Mouse (Mus musculus) stomach, postnatal 0 days (tissue): Measurements from ENCODE around the gene Atp2a3. TPM values are rescaled to one million over a fixed set of nuclear protein-coding genes. Genes with fewer than 3 reads are reported as not detected.

Experiments
- ATAC-seq: fragments of 200-750 bp; cut with Nextera tagmentation; 2 replicates; pipeline ENCODE4 v1.8.0; 2017; ENCODE audit not compliant: low FRiP score, low TSS enrichment
- DNase-seq: peaks from one replicate; pipeline ENCODE4 v3.0.0-alpha.2; 2016; ENCODE audit warnings: low spot score
- H3K27ac ChIP-seq: fragments of 300-500 bp; sonication (generic); replicated peaks from 2 replicates; pipeline ENCODE4 v1.5.1; 2014; ENCODE audit warnings: mild to moderate bottlenecking, control low read depth
- H3K27me3 ChIP-seq: fragments of 300-500 bp; sonication (generic); 2 replicates; pipeline ENCODE4 v1.6.1; 2014; ENCODE audit warnings: low read length; ENCODE audit not compliant: control insufficient read depth, insufficient read depth
- H3K36me3 ChIP-seq: fragments of 300-500 bp; sonication (generic); 2 replicates; pipeline ENCODE4 v1.6.1; 2014; ENCODE audit warnings: low read length, mixed read lengths; ENCODE audit not compliant: control insufficient read depth, insufficient read depth
- H3K4me1 ChIP-seq: fragments of 300-500 bp; sonication (generic); replicated peaks from 2 replicates; pipeline ENCODE4 v1.6.1; 2014; ENCODE audit warnings: antibody characterized with exemption; ENCODE audit not compliant: control insufficient read depth, insufficient read depth
- H3K4me2 ChIP-seq: fragments of 300-500 bp; sonication (generic); replicated peaks from 2 replicates; pipeline ENCODE4 v1.6.1; 2014; ENCODE audit warnings: low read depth, mild to moderate bottlenecking, control low read depth, moderate library complexity
- H3K4me3 ChIP-seq: fragments of 300-500 bp; sonication (generic); 2 replicates; pipeline ENCODE4 v1.5.1; 2014; ENCODE audit warnings: low read depth, low read length, control low read depth
- H3K9ac ChIP-seq: fragments of 300-500 bp; sonication (generic); 2 replicates; pipeline ENCODE4 v1.6.1; 2014; ENCODE audit warnings: mild to moderate bottlenecking, low read length, control low read depth, mixed read lengths
- H3K9me3 ChIP-seq: fragments of 300-500 bp; sonication (generic); 2 replicates; pipeline ENCODE4 v1.6.1; 2016; ENCODE audit warnings: low read length; ENCODE audit not compliant: control insufficient read depth
- CTCF ChIP-seq: IDR thresholded peaks from 2 replicates; pipeline ENCODE4 v1.5.1; 2016; ENCODE audit warnings: antibody characterized with exemption, low read depth, mild to moderate bottlenecking, moderate library complexity
- EP300 ChIP-seq: optimal IDR thresholded peaks from 2 replicates; pipeline ENCODE3; 2016; ENCODE audit warnings: antibody characterized with exemption
- WGBS: fragments of 180-500 bp; shearing (Covaris S2); extraction: QIAGEN DNeasy Blood & Tissue Kit; methylation state at CpG from one replicate; pipeline ENCODE4 v1.1.7; 2014; 5-methylcytosine and 5-hydroxymethylcytosine counted together
- polyA plus RNA-seq: library from polyadenylated mRNA; unstranded; fragments of >200 nt; fragmentation: Nextera tagmentation; extraction: Ambion mirVana; gene quantifications from 2 replicates; pipeline ENCODE4 v1.2.1, GENCODE M21; 2015

The Atp2a3 gene
- polyA plus RNA-seq, 1 experiment from 2014 or later = 19.6 TPM

GRCm38 (mm10) chr11:72989044-72989443 lies 28.1 kb downstream of the Atp2a3 start:
- Histone ChIP-seq H3K9me3 (no peaks in the 10 kb centered on the region), H3K36me3 (no peaks in the 10 kb centered on the region), H3K4me1 (peaks cover 6% of the 10 kb centered on the region; the same call in 1 of the 2 replicates), H3K27me3 (no peaks in the 10 kb centered on the region), H3K4me3 (no peak overlapping the region), H3K4me2 (no peak overlapping the region), H3K9ac (no peak overlapping the region), H3K27ac (no peak overlapping the region)
- 73% methylated on average over 6 of the region's 6 CpGs for WGBS
- TF ChIP-seq CTCF (no peak), EP300 (no peak)
- DNase-seq = no peak
- peak; percentile 12; the same call in 1 of the 2 replicates for ATAC-seq

GRCm38 (mm10) chr11:72990688-72991087 lies 29.7 kb downstream of the Atp2a3 start:
- no peak overlapping the region for H3K4me2 ChIP-seq
- no peak overlapping the region for H3K27ac ChIP-seq
- ATAC-seq (no peak), DNase-seq (no peak)
- no peaks in the 10 kb centered on the region for H3K9me3 ChIP-seq
- H3K4me3 ChIP-seq = no peak overlapping the region
- H3K36me3 ChIP-seq = no peaks in the 10 kb centered on the region
- H3K27me3 ChIP-seq = no peaks in the 10 kb centered on the region
- no peak overlapping the region for H3K9ac ChIP-seq
- TF ChIP-seq EP300 = no peak
- TF ChIP-seq CTCF = no peak
- H3K4me1 ChIP-seq = peaks cover 6% of the 10 kb centered on the region; the same call in 1 of the 2 replicates
- WGBS = 74% methylated on average over 9 of the region's 9 CpGs

- peaks cover 6% of the 10 kb centered on the region; the same call in 1 of the 2 replicates for H3K4me1 ChIP-seq
- WGBS = 43% methylated on average over 9 of the region's 9 CpGs
- no peak overlapping the region for H3K9ac ChIP-seq
- no peak overlapping the region; the same call in 1 of the 2 replicates for H3K4me2 ChIP-seq
- H3K4me3 ChIP-seq = no peak overlapping the region
- no peaks in the 10 kb centered on the region for H3K9me3 ChIP-seq
- H3K36me3 ChIP-seq = no peaks in the 10 kb centered on the region
- peak overlapping the region; percentile 35; the same call in 1 of the 2 replicates for H3K27ac ChIP-seq
- no peak for TF ChIP-seq CTCF
- no peak for TF ChIP-seq EP300
- ATAC-seq = peak; percentile 51; the same call in 1 of the 2 replicates
- DNase-seq = no peak
- H3K27me3 ChIP-seq = no peaks in the 10 kb centered on the region
These were observed 31.0 kb downstream of the Atp2a3 start for GRCm38 (mm10) chr11:72991961-72992360.

- DNase-seq (no peak), ATAC-seq (no peak)
- no peaks in the 10 kb centered on the region for H3K9me3 ChIP-seq
- H3K4me3 ChIP-seq = no peak overlapping the region
- 66% methylated on average over 6 of the region's 6 CpGs for WGBS
- H3K4me2 ChIP-seq = no peak overlapping the region
- H3K36me3 ChIP-seq = no peaks in the 10 kb centered on the region
- no peak overlapping the region for H3K9ac ChIP-seq
- no peak overlapping the region for H3K27ac ChIP-seq
- no peaks in the 10 kb centered on the region for H3K27me3 ChIP-seq
- 0 out of 2 replicates have a peak, but pooled peaks cover 3% of the 10 kb centered on the region for H3K4me1 ChIP-seq
- TF ChIP-seq CTCF (no peak), EP300 (no peak)
These were observed 35.4 kb downstream of the Atp2a3 start for GRCm38 (mm10) chr11:72996346-72996745.

- DNase-seq (no peak), ATAC-seq (no peak)
- WGBS = 96% methylated on average over 2 of the region's 2 CpGs
- Histone ChIP-seq H3K9me3 (no peaks in the 10 kb centered on the region), H3K4me2 (no peak overlapping the region), H3K4me1 (0 out of 2 replicates have a peak, but pooled peaks cover 3% of the 10 kb centered on the region), H3K36me3 (no peaks in the 10 kb centered on the region), H3K9ac (no peak overlapping the region), H3K27me3 (no peaks in the 10 kb centered on the region), H3K27ac (no peak overlapping the region), H3K4me3 (no peak overlapping the region)
- TF ChIP-seq CTCF (no peak), EP300 (no peak)
These were observed 35.8 kb downstream of the Atp2a3 start for GRCm38 (mm10) chr11:72996781-72997180.

- no peak for DNase-seq
- ATAC-seq = no peak
- H3K4me1 ChIP-seq = no peaks in the 10 kb centered on the region
- no peaks in the 10 kb centered on the region for H3K9me3 ChIP-seq
- no peak overlapping the region for H3K4me2 ChIP-seq
- no peak overlapping the region for H3K27ac ChIP-seq
- no peak overlapping the region for H3K4me3 ChIP-seq
- H3K27me3 ChIP-seq = no peaks in the 10 kb centered on the region
- WGBS = 63% methylated on average over 13 of the region's 13 CpGs
- no peaks in the 10 kb centered on the region for H3K36me3 ChIP-seq
- no peak for TF ChIP-seq EP300
- TF ChIP-seq CTCF = no peak
- no peak overlapping the region for H3K9ac ChIP-seq
These were observed 36.8 kb downstream of the Atp2a3 start for GRCm38 (mm10) chr11:72997529-72998326.
